Mouse (Mus musculus): ENCODE data around the gene Gucy2g.
"Not testable (repeated sequence)": the region's sequence is repeated elsewhere in the genome, so short reads cannot be mapped to it uniquely, and the experiment has no call there.

The Gucy2g gene

GRCm38 (mm10) chr19:55162271-55162670, 78.8 kb downstream of the Gucy2g start:
- DNase-seq (ENCODE audit: low spot score): no peak

GRCm38 (mm10) chr19:55159826-55160225, 81.2 kb downstream of the Gucy2g start:
- no peak for DNase-seq (ENCODE audit: low spot score)

GRCm38 (mm10) chr19:55158606-55159005, 82.4 kb downstream of the Gucy2g start:
- DNase-seq (ENCODE audit: low spot score): peak; percentile 68

- no peak for DNase-seq (ENCODE audit: low spot score)
These were observed 84.0 kb downstream of the Gucy2g start for GRCm38 (mm10) chr19:55157029-55157428.

GRCm38 (mm10) chr19:55152983-55153382, 88.1 kb downstream of the Gucy2g start:
- DNase-seq (ENCODE audit: low spot score): no peak

GRCm38 (mm10) chr19:55152274-55152673, 88.8 kb downstream of the Gucy2g start:
- DNase-seq (ENCODE audit: low spot score): not testable (repeated sequence)

- DNase-seq (ENCODE audit: low spot score): no peak
These were observed 91.4 kb downstream of the Gucy2g start for GRCm38 (mm10) chr19:55149646-55150045.

- no peak for DNase-seq (ENCODE audit: low spot score)
These were observed 92.9 kb downstream of the Gucy2g start for GRCm38 (mm10) chr19:55148109-55148508.

Measured in testis, postnatal 10 days (tissue).